Mouse (Mus musculus) thymus, postnatal 14 days (tissue): Measurements from ENCODE around the gene Scnm1.

Experiments
- DNase-seq: peaks from one replicate; pipeline ENCODE4 v3.0.0; 2021

Gene Scnm1

DNA sequence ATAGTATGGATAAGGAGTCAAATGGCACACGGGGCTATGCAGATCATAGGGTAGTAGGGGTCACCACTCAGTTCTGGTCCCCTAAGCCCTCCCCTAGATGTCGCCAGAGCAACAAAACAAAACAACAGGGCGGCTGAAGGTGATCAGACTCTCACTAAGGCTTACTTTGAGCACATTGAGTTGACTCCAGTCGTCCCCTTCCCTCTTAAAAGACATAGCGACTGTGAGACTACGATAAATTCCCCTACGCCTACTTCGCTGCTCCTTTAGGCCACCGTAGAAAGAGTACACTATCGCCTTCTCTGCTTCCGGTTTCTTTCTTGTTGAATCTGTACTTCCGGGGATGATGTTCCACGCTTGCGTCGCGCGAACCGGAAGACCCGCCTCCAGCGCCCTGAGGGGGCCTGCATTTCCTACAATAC lies at the start of gene Scnm1, which contains the start of gene Lysmd1:
Gene Scnm1, minus strand, starts transcription at position 332 of the 422 bp plus-strand sequence.
Gene Lysmd1, plus strand, starts transcription at position 409 of the 422 bp plus-strand sequence.
- DNase-seq = peak; percentile 92

DNA sequence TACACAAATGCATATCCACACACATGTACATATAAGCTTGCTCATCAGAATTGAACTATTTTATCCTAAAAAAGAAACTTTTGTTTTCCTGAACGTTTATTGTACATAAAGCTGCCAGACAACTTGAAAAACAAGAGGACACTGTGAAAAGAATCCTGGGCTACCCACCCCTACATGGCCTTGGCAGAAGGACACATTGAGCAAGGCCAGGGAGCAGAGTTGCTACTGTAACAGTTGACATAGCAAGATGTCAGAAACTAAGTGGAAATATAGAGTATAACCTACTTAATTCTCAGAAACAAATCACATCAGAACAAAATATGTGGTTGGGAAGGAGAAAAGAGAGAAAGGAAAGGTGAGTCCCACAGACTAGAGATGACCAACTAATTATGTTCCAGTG lies 48.0 kb upstream of the Scnm1 start:
- DNase-seq = no peak

DNA sequence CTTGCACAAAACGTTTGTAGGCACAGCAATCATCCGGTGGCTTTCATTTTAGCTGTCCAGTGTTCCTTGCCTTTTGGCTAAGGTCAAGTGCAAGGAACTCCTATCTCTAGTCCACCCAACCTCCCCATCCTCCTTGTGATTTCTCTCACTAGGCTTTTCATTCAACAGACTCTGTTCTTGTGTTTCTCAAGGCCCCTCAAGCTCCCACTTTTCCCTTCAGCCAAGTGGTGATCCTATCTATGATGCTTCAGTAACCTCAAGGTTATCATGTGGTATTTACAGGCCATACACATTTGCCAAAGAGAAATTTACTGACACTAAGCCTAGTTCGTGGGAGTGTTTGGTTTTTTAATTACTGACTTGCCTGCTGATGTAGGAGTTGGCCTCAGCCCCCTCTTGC lies 46.1 kb upstream of the Scnm1 start:
- DNase-seq = no peak

DNA sequence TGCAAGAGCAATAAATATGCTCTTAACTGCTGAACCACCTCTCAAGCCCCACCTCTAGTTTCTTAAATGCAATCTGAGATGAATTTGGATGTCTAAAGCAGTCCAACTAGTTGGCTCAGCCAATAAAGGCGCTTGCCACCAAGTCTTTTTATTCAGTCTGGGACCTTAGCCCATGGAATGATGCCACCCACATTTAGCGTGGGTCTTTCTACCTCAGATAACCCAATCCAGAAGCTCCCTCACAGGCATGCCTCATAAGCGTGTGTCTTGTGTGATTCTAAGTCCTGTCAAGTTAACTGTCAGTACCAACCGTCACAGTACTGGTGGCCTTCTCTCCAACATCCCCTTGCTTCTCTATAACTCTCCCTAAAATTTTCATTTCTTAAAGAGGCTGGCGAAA lies 45.1 kb upstream of the Scnm1 start:
- no peak for DNase-seq

DNA sequence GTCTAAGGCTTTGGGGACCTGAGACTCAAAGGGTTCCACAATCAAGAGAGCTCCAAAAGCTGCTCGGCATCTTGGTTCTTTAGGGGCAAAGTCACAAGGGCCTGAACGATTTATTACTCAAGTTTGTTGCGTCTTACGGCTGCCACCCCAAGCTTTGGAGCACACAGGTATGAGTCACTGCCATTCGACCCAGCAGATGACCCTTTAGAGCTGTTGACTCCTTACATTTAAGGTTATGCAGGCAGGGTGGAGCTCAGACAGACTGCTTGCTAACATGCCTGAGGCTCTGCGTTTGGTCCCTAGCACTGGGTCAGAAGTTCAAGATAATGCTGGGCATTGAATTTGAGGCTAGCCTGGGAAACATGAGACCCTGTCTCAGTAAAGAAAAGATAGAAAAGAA lies 43.8 kb upstream of the Scnm1 start:
- DNase-seq = no peak

DNA sequence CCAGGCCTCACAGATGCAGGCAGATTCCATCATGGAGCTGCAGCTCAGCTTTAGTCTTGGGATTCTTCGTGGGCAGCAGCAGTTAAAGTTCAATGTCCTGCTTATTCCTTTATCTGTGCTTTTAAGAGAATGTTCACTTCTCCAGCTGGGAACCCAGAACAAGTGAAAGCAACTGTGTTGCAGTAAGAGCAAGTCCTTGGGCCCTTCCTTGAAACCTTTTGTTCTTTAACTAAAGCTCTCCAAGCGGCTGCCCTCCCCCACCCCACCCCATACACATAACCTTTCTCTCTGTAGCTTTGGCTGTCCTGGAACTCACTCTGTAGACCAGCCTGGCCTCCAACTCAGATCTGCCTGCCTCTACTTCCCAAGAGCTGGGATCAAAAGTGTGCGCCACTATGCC lies 42.7 kb upstream of the Scnm1 start:
- DNase-seq = no peak

DNA sequence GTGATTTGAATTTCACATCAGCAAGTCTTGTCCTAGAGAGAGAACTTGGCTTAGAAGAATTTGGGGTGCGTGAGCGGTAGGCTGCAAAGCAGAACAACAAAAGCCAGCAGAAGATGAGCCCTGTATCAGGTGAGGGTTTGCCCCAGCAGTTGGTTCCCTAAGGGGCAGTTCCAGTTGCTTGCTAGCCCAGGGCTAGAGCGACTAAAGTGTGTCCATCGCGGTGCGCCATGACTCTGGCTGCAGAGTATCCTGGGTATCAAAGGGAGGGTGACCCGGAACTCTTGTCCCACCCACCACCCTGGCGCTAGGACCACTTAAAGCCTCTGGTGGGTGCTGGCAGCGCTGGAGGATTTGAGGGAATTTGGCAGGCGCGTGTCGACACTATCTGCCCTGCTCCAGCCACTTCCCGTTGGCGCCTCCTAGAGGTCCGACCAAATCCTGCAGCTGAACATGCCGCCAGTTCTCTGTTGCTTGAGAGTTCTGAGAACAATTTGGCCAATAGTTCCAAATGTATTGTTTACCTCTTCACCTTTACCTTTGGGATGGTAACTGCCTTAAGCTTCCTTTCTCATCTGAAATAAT lies 40.3 kb upstream of the Scnm1 start:
- DNase-seq = peak; percentile 89

DNA sequence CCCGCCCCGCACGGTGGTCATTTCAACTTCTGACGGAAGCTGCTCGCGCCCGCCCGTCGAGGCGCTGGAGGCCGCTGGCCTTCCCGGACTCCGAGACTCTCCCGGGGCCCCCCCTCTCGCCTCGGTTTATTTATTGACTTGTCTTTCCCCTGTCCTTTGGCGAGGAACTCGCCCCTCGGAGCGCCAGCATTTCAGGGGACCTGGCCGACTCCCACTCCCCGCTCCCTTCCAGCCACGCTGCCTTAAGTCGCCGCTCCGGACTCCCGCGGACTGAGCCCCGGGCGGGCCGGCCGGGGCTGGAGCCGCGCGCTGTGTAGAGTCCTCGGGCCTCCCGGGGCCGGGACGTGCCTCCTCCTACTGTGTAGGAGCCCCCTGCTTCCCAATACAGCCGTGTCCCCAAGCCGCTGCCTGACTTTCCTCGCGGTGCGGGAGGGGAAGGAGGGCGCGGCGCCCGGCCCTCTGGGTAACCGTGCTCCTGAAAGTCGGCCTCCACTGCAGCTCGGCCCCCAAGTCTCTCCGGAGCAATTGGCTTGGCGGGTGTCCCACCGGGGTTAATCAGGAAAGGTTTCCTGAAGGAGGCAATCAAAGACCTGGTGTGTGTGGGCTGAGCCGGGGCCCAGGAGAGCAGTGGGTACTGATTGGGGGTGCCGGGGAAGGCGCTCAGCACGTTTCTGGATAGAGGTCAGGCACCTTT lies 39.6 kb upstream of the Scnm1 start:
- DNase-seq = peak; percentile 11

DNA sequence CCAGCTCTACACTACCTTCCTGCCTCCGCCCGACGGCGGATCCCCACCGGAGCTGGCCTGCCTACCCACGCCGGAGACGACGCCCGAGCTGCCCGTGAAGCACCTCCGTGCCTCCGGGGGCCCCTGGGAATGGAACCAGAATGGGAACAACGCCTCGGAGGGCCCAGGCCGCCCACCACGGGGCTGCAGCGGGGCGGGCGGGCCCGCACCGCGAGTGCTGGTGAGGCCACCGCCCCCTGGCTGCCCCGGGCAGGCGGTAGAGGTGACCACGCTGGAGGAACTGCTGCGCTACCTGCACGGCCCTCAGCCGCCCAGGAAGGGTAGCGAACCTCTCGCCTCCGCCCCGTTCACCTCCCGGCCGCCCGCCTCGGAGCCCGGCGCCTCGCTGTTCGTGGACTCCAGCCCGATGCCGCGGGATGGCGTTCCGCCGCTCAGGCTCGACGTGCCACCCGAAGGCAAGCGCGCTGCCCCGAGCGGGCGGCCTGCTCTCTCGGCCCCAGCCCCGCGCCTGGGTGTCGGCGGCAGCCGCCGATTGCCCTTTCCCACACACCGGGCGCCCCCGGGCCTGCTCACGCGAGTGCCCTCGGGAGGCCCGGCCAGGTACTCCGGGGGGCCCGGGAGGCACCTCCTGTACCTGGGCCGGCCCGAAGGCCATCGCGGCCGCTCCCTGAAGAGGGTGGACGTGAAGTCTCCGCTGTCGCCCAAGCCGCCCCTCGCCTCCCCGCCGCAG lies 38.9 kb upstream of the Scnm1 start:
- DNase-seq = peak; percentile 7

DNA sequence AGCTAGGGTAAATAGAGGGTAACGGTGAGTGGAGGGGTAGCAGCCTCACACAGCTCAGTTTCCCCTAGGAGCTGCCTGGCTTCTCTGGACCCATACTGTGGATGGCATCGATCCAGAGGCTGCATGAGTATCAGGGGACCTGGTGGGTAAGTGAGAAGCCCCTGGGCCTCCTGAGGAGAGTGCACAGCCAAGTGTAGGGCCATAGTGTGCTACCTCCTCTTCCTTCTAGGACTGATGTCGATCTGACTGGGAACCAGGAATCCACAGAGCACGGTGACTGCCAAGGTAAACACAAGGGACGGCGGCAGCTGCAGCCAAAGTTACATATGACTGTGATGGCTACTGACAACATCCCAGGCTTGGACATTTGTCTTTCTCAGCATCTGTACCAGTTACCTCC lies 37.3 kb upstream of the Scnm1 start:
- no peak for DNase-seq

DNA sequence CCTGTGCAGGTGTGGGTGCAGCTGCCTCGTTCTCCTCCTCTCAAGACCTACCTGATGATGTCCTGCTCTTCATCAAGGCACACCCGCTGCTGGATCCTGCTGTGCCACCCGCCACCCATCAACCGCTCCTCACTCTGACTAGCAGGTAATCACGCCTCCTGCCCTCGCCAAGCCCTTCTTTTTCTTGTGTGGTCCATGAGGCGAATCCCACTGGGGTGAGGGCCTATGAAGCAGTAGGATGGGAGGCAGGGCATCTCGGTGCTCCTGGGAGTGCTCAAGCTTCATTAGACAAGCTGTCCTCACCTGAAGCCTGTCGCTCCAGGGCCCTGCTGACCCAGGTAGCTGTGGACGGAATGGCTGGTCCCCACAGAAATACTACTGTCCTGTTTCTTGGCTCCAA lies 36.2 kb upstream of the Scnm1 start:
- no peak for DNase-seq

DNA sequence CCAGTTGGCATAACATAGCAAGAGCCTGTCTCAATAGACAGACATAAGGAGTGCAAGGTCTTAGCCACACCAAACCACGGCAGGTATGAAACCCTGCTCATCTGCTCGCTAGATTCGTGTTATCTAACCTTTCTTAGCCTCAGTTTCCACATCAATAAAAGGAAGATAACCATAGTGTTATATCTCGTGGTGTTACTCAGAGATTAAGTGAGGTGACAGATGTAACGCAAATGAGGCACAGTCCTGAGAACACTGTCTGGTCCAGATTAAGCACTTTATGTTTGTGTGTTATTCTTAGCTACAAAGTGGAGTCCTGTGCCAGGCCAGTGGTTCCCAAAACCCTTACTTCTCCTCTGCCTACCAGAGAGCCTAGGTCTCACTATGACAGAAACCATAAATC lies 31.0 kb upstream of the Scnm1 start:
- no peak for DNase-seq

DNA sequence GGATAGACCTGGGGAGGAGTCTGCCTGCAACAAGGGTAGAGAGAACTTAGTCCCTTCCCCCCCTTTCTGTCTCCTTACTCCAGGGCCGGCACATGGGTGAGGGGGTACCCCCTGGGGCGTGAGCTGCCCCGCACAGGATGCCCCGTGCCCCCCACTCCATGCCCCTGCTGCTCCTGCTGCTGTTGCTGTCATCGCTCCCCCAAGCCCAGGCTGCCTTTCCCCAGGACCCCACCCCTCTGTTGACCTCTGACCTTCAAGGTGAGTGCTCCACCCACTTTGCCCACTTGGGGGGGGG lies 30.4 kb upstream of the Scnm1 start:
- no peak for DNase-seq

DNA sequence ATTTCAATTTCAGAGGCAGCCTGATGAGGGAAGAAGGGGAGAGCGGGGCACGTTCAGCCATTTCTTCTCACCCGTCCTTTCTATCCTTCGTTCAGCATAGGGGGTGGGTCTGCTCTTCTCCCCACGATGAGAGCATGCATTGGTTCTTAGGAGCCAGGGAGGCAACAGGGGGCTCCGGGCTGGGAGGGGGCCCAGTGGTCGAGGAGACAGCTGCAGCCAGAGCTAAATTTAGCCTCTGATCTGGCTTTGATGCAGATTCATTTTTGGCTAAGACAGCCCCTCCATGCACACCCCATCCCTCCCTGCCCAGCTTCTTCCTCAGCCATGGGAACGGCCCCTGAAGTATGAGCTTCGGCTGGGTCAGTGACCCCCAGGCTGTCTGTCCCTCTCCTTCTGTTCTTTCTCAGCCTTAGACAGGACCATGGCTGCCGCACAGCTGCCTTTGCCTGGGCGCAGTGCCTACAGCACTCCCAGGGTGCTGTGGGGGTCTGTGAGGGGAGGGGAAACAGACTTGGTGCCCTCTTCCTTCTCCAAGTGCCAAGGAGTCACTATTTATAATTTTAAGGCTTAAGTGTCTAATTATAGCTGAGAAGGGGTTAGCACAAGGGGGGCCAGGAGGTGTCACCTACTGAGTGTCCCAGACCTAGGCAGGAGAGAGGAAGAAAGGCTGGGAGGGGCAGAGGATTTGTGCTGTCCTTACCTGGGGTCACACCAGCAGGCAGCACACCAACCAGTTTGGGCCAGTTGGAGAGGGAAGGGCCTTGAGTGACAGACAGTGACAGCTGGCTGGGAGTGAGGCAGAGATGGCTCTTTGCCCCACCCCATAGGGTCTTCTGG lies 29.8 kb upstream of the Scnm1 start:
- no peak for DNase-seq

DNA sequence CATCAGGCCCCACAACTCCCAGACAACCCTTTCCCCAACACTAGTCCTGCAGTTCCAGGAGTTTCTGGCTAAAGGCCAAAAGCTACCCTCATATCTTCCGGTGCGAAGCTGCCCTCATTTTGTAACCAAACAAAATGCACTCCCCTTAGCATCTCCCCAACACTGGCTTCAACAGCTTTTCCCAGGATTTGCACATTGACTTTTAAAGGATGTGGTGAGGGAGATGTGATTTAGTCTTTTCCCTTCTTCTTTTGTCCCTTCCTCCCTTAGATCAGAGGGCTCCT lies 28.5 kb upstream of the Scnm1 start:
- no peak for DNase-seq

DNA sequence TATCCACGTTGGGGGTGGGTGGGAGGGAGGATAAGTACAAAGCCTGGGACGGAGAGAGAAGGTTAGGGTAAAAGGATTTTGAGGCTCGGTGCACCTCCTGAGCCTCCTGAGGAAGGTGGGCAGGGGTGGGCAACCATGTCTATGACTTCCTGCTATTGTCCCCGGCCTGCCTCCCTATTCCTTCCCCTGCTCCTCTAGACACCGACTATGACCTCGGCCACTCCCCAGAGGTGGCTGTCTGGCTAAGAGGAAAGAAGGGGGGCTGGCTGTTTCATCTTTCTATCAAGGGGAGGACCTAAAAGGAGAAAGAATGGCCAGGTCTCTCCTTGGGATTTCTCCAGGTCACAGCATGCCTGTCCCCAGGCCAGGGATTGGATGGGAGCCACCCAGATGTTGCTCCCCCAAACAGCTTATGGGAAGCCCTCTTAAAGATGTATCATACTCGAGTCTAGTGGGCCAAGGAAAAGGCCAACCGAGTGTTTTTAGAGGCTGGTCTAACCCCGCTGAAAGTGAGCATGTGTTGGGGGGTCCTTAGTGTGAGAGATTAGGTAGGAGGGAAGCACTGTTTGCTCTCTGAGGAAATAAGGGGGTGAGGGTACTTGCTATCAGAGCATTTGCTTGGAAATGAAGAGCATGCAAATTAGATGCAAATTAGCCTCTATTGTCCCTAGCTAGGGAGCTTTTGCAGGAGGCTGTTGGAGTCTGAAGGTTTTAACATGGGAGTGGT lies 28.0 kb upstream of the Scnm1 start:
- no peak for DNase-seq

DNA sequence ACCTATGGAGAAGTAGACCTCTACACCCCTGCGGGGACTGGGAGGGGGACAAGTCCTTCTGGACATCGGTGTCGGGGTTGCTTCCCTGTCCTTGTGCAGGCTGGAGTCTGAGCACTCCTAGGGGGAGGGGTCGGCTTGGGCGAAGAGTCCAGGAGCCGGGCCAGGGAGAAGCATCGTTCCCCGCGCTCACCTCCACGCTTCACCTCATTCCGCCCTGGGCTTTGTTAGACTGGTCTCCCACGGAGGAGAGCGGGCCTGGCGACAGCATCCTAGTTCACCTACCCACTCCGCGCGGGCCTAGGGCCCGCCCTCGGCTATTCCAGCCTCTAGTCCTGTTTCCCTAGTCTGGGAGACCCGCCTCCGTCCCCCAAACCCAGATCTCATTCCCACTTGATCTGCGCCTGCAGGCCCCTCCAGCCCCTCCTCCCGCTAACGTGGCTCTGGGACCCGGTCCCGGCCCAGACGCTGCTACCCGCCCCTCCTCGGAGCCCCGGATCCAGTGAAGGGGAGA lies 27.3 kb upstream of the Scnm1 start:
- DNase-seq = peak; percentile 26

DNA sequence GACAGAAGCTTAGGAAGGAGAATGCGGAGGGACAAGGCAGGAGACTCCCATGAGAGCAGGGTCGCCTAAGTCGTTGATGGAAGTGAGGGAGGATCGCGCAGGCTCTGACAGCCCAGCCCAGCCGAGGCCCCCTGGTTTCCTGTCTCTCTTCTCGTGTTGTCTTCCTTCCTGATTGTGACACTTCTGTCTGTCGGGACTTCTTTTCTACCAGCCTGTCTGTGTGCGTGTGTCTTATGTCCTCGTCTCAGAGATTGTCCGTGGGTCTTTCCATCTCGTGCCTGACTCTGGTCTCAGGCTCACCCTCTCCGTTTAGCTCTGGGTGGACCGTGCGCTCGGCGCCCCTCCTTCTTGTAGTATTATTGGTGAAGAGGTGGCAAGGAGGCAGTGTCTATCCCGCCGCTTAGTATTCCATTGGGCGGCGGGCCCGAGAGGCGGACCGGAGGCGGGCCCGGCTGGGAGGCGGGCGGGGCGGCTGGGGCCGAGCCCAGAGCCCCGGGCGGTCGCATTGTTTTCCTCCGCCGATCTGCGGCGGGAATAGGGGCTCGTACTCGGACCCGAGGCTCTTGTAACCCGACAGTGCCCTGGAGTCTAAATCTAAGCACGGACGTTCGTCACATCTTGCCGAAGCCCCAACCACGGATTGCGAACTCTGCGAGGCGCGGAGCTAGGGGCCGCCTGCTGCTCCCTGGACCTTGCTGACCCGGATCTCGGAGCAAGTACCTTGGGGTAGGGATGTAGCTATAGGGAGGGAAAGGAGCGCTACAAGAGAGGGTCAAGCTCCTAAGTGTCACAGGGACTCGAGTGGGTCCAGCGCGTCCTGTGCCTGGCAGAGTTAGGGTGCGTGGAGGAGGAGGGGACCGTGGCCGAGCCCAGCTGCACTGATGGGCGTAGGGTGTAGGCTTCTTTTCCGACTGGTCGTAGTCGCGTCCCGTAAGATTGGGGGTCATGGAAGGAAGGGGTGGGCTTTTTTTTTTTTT lies 26.5 kb upstream of the Scnm1 start, which contains the start of gene Sema6c:
Gene Sema6c, plus strand, starts transcription at position 471 of the 977 bp plus-strand sequence.
- DNase-seq = peak; percentile 89

DNA sequence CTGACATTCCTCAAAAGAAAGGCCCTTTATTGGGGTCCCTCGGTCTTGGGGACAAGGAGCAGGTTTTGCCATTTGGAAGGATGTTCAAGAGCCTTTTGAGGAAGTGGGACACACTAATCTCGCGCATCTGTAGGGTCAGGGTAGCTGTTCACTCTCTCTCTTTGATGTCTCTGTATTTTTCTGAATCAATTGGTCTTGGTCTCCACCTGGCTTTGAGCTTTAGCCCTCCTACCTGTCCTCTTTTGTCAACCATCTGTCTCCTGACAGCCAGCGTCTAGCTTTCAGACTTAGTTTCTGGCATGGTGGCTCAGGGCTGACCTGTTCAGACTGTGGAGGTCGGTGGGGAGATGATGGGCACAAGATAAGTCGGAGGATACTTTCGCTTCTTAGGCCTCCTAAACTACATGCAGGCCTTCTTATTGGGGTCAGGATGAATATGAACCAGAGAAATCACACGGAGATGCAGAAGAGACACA lies 25.7 kb upstream of the Scnm1 start:
- no peak for DNase-seq

DNA sequence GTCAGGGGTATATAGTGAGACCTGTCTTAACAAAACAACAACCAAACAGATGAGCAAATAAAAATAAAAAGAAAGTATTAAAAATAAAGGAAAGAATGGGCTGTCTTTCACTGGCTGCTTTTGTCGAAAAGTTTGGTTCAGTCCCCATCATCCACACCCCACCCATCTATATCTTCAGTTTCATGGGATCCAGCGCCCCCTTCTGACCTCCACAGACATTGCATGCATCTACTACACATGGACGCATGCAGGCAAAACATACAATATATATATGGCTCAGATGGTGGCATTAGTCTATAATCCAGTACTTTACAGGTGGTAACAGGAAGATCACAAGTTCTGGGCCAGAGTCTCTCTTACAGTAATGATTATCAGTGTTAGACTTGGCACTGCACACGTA lies 20.1 kb upstream of the Scnm1 start:
- DNase-seq = peak; percentile 78

DNA sequence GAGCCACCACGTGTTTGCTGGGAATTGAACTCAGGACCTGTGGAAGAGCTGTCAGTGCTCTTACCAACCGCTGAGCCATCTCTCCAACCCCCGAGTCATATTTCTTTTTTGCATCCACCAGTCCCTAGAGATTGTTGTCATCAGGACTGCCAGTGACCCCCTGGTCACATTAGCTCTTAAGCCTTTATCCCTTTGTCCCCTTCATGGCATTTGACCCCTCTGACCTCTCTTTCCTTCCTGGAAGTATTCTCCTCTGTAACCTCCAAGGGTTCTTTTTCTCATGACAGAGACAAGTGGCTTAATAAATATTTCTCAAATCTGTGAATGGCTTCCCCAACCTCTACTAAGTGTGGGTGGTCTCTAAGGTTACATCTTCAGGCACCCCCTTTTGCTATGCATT lies 14.1 kb upstream of the Scnm1 start:
- DNase-seq = no peak
